Mouse (Mus musculus) MEL (cell line): ENCODE data around the gene Gm10053. TPM values are rescaled to one million over a fixed set of nuclear protein-coding genes. Genes with fewer than 3 reads are reported as not detected.
A peak's percentile ranks its signal among the peaks of the same experiment; 100 is the strongest.

Source experiments
- DNase-seq: peaks from one replicate; pipeline ENCODE4 v3.0.0; 2011; ENCODE audit warnings: low read depth, low spot score
- H3K27ac ChIP-seq: 2 replicates; pipeline ENCODE4 v1.5.1; 2012; ENCODE audit warnings: low read depth, mild to moderate bottlenecking, control low read depth, low read length, moderate library complexity; ENCODE audit not compliant: control insufficient read depth
- H3K27me3 ChIP-seq, 2 experiments: fragments of 150-350 bp in 1 of 2; sonication (generic) in 1 of 2; 2 replicates each; pipeline ENCODE4 v1.6.1; 2012; ENCODE audit warnings: low read length in 2 of 2, mild to moderate bottlenecking in 2 of 2, improper control_type of control experiment in 1 of 2, moderate library complexity in 1 of 2; ENCODE audit not compliant: insufficient read depth in 2 of 2, control insufficient read depth in 1 of 2
- H3K36me3 ChIP-seq, 2 experiments: 2 replicates each; pipeline ENCODE4 v1.6.1; 2012 to 2014; ENCODE audit warnings: low read length in 2 of 2, improper control_type of control experiment in 1 of 2, inconsistent platforms in 1 of 2, mild to moderate bottlenecking in 1 of 2; ENCODE audit not compliant: insufficient read depth in 2 of 2, control insufficient read depth in 1 of 2
- H3K4me1 ChIP-seq, 2 experiments: fragments of 150-350 bp in 1 of 2; sonication (generic) in 1 of 2; 2 replicates each; pipeline ENCODE4 v1.6.1; 2012; ENCODE audit warnings: low read length in 2 of 2, improper control_type of control experiment in 1 of 2, mild to moderate bottlenecking in 1 of 2; ENCODE audit not compliant: insufficient read depth in 2 of 2, control insufficient read depth in 1 of 2
- H3K4me3 ChIP-seq, 2 experiments: fragments of 150-350 bp in 1 of 2; sonication (generic) in 1 of 2; 2 replicates each; pipeline ENCODE4 v1.5.1; 2012; ENCODE audit warnings: low read depth in 2 of 2, low read length in 2 of 2, mild to moderate bottlenecking in 2 of 2, moderate library complexity in 2 of 2, control low read depth in 1 of 2, improper control_type of control experiment in 1 of 2; ENCODE audit not compliant: control insufficient read depth in 1 of 2, insufficient read depth in 1 of 2
- H3K79me2 ChIP-seq: 2 replicates; pipeline ENCODE4 v1.6.1; 2012; ENCODE audit warnings: mild to moderate bottlenecking, low read length, moderate library complexity; ENCODE audit not compliant: control insufficient read depth, poor library complexity, insufficient read depth
- H3K9ac ChIP-seq: 2 replicates; pipeline ENCODE4 v1.6.1; 2012; ENCODE audit warnings: low read depth, mild to moderate bottlenecking, control low read depth, low read length, moderate library complexity; ENCODE audit not compliant: control insufficient read depth, poor library complexity, severe bottlenecking
- H3K9me3 ChIP-seq: fragments of 150-350 bp; sonication (generic); replicated peaks from 2 replicates; pipeline ENCODE4 v1.6.1; 2012; ENCODE audit warnings: mild to moderate bottlenecking, low read length, improper control_type of control experiment, moderate library complexity; ENCODE audit not compliant: insufficient read depth
- CHD1 ChIP-seq: IDR thresholded peaks from 2 replicates; pipeline ENCODE4 v1.6.1; 2012; ENCODE audit warnings: low read depth, mild to moderate bottlenecking, inconsistent platforms, low read length, improper control_type of control experiment
- CHD2 ChIP-seq: IDR thresholded peaks from 2 replicates; pipeline ENCODE4 v1.6.1; 2011; ENCODE audit warnings: low read length, improper control_type of control experiment
- CTCF ChIP-seq, 3 experiments: IDR thresholded peaks in 2 of 3; conservative IDR thresholded peaks in 1 of 3; 2 replicates each; pipeline ENCODE4 v1.5.1; 2011 to 2012; ENCODE audit warnings: low read length in 3 of 3, low read depth in 2 of 3, mild to moderate bottlenecking in 2 of 3, improper control_type of control experiment in 1 of 3, inconsistent platforms in 1 of 3, mixed read lengths in 1 of 3, moderate library complexity in 1 of 3; ENCODE audit not compliant: control insufficient read depth in 1 of 3, insufficient read depth in 1 of 3, poor library complexity in 1 of 3, severe bottlenecking in 1 of 3
- E2F4 ChIP-seq: IDR thresholded peaks from 2 replicates; pipeline ENCODE4 v1.6.1; 2011; ENCODE audit warnings: low read depth, low read length, improper control_type of control experiment, borderline replicate concordance
- ETS1 ChIP-seq: IDR thresholded peaks from 2 replicates; pipeline ENCODE4 v1.6.1; 2012; ENCODE audit warnings: low read depth, mild to moderate bottlenecking, inconsistent platforms, low read length, improper control_type of control experiment, moderate library complexity
- GABPA ChIP-seq: IDR thresholded peaks from 2 replicates; pipeline ENCODE4 v1.6.1; 2012; ENCODE audit warnings: low read depth, mild to moderate bottlenecking, inconsistent platforms, low read length, improper control_type of control experiment, moderate library complexity
- HCFC1 ChIP-seq: IDR thresholded peaks from 2 replicates; pipeline ENCODE4 v1.6.1; 2012; ENCODE audit warnings: low read depth, mild to moderate bottlenecking, inconsistent platforms, low read length, improper control_type of control experiment, moderate library complexity
- JUND ChIP-seq: IDR thresholded peaks from 2 replicates; pipeline ENCODE4 v1.6.1; 2011; ENCODE audit warnings: low read depth, mild to moderate bottlenecking, improper control_type of control experiment, low read length
- KAT2A ChIP-seq: conservative IDR thresholded peaks from 2 replicates; pipeline ENCODE4 v1.6.1; 2012; ENCODE audit warnings: low read depth, low read length, improper control_type of control experiment, inconsistent platforms
- MAFK ChIP-seq: IDR thresholded peaks from 2 replicates; pipeline ENCODE4 v1.6.1; 2011; ENCODE audit warnings: low read depth, mild to moderate bottlenecking, low read length, improper control_type of control experiment, borderline replicate concordance
- MAX ChIP-seq: IDR thresholded peaks from 2 replicates; pipeline ENCODE4 v1.6.1; 2011; ENCODE audit warnings: low read length, improper control_type of control experiment
- MAZ ChIP-seq: IDR thresholded peaks from 2 replicates; pipeline ENCODE4 v1.6.1; 2012; ENCODE audit warnings: low read depth, mild to moderate bottlenecking, inconsistent platforms, low read length, improper control_type of control experiment
- MEF2A ChIP-seq: IDR thresholded peaks from 2 replicates; pipeline ENCODE4 v1.6.1; 2014; ENCODE audit warnings: low read depth, mild to moderate bottlenecking, inconsistent platforms, low read length, improper control_type of control experiment; ENCODE audit not compliant: poor library complexity, insufficient replicate concordance, severe bottlenecking; ENCODE audit errors: extremely low read depth
- MYC ChIP-seq: IDR thresholded peaks from 2 replicates; pipeline ENCODE4 v1.6.1; 2011; ENCODE audit warnings: low read depth, mild to moderate bottlenecking, low read length, improper control_type of control experiment, moderate library complexity
- POLR2A ChIP-seq, 2 experiments: IDR thresholded peaks; 2 replicates each; pipeline ENCODE4 v1.6.1; 2011 to 2012; ENCODE audit warnings: low read length in 2 of 2, mild to moderate bottlenecking in 2 of 2, control low read depth in 1 of 2, improper control_type of control experiment in 1 of 2, low read depth in 1 of 2, moderate library complexity in 1 of 2; ENCODE audit not compliant: control insufficient read depth in 1 of 2, insufficient read depth in 1 of 2, poor library complexity in 1 of 2
- POLR2AphosphoS2 ChIP-seq: IDR thresholded peaks from 2 replicates; pipeline ENCODE4 v1.6.1; 2011; ENCODE audit warnings: low read length, improper control_type of control experiment
- RAD21 ChIP-seq: IDR thresholded peaks from 2 replicates; pipeline ENCODE4 v1.6.1; 2011; ENCODE audit warnings: mild to moderate bottlenecking, low read depth, low read length, improper control_type of control experiment
- RCOR1 ChIP-seq: IDR thresholded peaks from 2 replicates; pipeline ENCODE4 v1.6.1; 2012; ENCODE audit warnings: low read depth, mild to moderate bottlenecking, inconsistent platforms, low read length, improper control_type of control experiment
- SIN3A ChIP-seq: IDR thresholded peaks from 2 replicates; pipeline ENCODE4 v1.6.1; 2012; ENCODE audit warnings: low read length, improper control_type of control experiment, inconsistent platforms
- TAL1 ChIP-seq: IDR thresholded peaks from 2 replicates; pipeline ENCODE4 v1.6.1; 2012; ENCODE audit warnings: mild to moderate bottlenecking, inconsistent platforms, low read length, moderate library complexity, mixed read lengths
- TBP ChIP-seq: IDR thresholded peaks from 2 replicates; pipeline ENCODE4 v1.8.0; 2011; ENCODE audit warnings: low read depth, low read length, improper control_type of control experiment
- TCF12 ChIP-seq: IDR thresholded peaks from 2 replicates; pipeline ENCODE4 v1.6.1; 2014; ENCODE audit warnings: low read depth, mild to moderate bottlenecking, inconsistent platforms, low read length, improper control_type of control experiment, moderate library complexity
- UBTF ChIP-seq: IDR thresholded peaks from 2 replicates; pipeline ENCODE4 v1.6.1; 2012; ENCODE audit warnings: low read depth, mild to moderate bottlenecking, inconsistent platforms, low read length, improper control_type of control experiment, moderate library complexity, borderline replicate concordance; ENCODE audit not compliant: insufficient read depth
- USF1 ChIP-seq: IDR thresholded peaks from 2 replicates; pipeline ENCODE4 v1.6.1; 2014; ENCODE audit warnings: low read depth, mild to moderate bottlenecking, inconsistent platforms, low read length, improper control_type of control experiment, moderate library complexity
- USF2 ChIP-seq, 2 experiments: IDR thresholded peaks; 2 replicates each; pipeline ENCODE4 v1.6.1; 2011 to 2012; ENCODE audit warnings: improper control_type of control experiment in 2 of 2, low read length in 2 of 2, borderline replicate concordance in 1 of 2, inconsistent platforms in 1 of 2, low read depth in 1 of 2, mild to moderate bottlenecking in 1 of 2; ENCODE audit not compliant: insufficient read depth in 1 of 2
- ZC3H11A ChIP-seq: IDR thresholded peaks from 2 replicates; pipeline ENCODE4 v1.6.1; 2012; ENCODE audit warnings: low read depth, mild to moderate bottlenecking, inconsistent platforms, low read length, improper control_type of control experiment
- ZKSCAN1 ChIP-seq: IDR thresholded peaks from 2 replicates; pipeline ENCODE4 v1.6.1; 2012; ENCODE audit warnings: low read depth, mild to moderate bottlenecking, inconsistent platforms, low read length, improper control_type of control experiment, moderate library complexity
- ZMIZ1 ChIP-seq: IDR thresholded peaks from 2 replicates; pipeline ENCODE4 v1.6.1; 2012; ENCODE audit warnings: low read depth, mild to moderate bottlenecking, inconsistent platforms, low read length, improper control_type of control experiment, moderate library complexity
- ZNF384 ChIP-seq: IDR thresholded peaks from 2 replicates; pipeline ENCODE4 v1.6.1; 2012; ENCODE audit warnings: low read depth, mild to moderate bottlenecking, inconsistent platforms, low read length, improper control_type of control experiment
- polyA plus RNA-seq, 2 experiments: library from polyadenylated mRNA; stranded (reverse) in 1 of 2; unstranded in 1 of 2; fragments of >175 nt in 1 of 2; fragments of >200 nt in 1 of 2; gene quantifications; 2 replicates each; pipeline versions ENCODE4 v1.2.1 to v1.2.4; 2012; ENCODE audit warnings: low replicate concordance in 2 of 2, low read depth in 1 of 2; ENCODE audit not compliant: insufficient read length in 2 of 2, insufficient read depth in 1 of 2, missing spikeins in 1 of 2
- total RNA-seq: library from RNA; depleted of rRNA; stranded (reverse); fragments of 300-350 nt; gene quantifications from 2 replicates; pipeline ENCODE4 v1.2.3, GENCODE M21; 2012

The Gm10053 gene
- total and polyA plus RNA-seq, 3 experiments = 173 to 277 TPM; not detected in 1

GRCm38 (mm10) chr19:24871037-24871635 is 4.3 kb upstream of the Gm10053 start (continued):
- peak; percentile 56 for TF ChIP-seq ZC3H11A
- TF ChIP-seq ETS1 = no peak
- TF ChIP-seq KAT2A = no peak
- TF ChIP-seq UBTF = no peak

- peaks cover 0 to 4% of the 10 kb centered on the region in 2 experiments; a peak in 2 of 4 replicates for H3K27me3 ChIP-seq
- TF ChIP-seq GABPA = no peak
- TF ChIP-seq E2F4 = no peak
- no peak for TF ChIP-seq HCFC1
- no peak for TF ChIP-seq KAT2A
- no peak for TF ChIP-seq MEF2A
- no peak for TF ChIP-seq POLR2A (IDR thresholded peaks at IDR 0.05; ENCODE audit: control insufficient read depth in 1 of 2, insufficient read depth in 1 of 2, low read depth in 1 of 2, low read length in 2 of 2, poor library complexity in 1 of 2)
- no peak for TF ChIP-seq ZNF384
- no peak for TF ChIP-seq ZKSCAN1
- no peak for TF ChIP-seq CTCF (IDR thresholded peaks at IDR 0.05 in 2 of 3, conservative IDR thresholded peaks at IDR 0.05 in 1 of 3; ENCODE audit: control insufficient read depth in 1 of 3, insufficient read depth in 1 of 3, low read depth in 2 of 3, low read length in 3 of 3, poor library complexity in 1 of 3, severe bottlenecking in 1 of 3)
- no peak for TF ChIP-seq RCOR1
- TF ChIP-seq MAX = no peak
- no peak for TF ChIP-seq CHD1
- TF ChIP-seq USF1 = no peak
- H3K27ac ChIP-seq = no peak overlapping the region
- no peak overlapping the region for H3K4me3 ChIP-seq
- H3K9ac ChIP-seq = no peak overlapping the region
- no peaks in the 10 kb centered on the region; a peak in 1 of 4 replicates for H3K4me1 ChIP-seq
- H3K36me3 ChIP-seq = no peaks in the 10 kb centered on the region
- H3K79me2 ChIP-seq = no peaks in the 10 kb centered on the region
- DNase-seq = no peak
- no peaks in the 10 kb centered on the region for H3K9me3 ChIP-seq
Measured at GRCm38 (mm10) chr19:24873873-24874272, 1.6 kb upstream of the Gm10053 start.

- H3K36me3 ChIP-seq = no peaks in the 10 kb centered on the region
- no peak for TF ChIP-seq TBP
- no peak for TF ChIP-seq SIN3A
- TF ChIP-seq POLR2AphosphoS2 = no peak
- TF ChIP-seq MYC = no peak
- no peak for TF ChIP-seq RCOR1
- TF ChIP-seq MAFK = no peak
- TF ChIP-seq MAX = no peak
- TF ChIP-seq TCF12 = no peak
- TF ChIP-seq CHD2 = no peak
- no peak for TF ChIP-seq MAZ
- no peak for TF ChIP-seq KAT2A
- no peak for TF ChIP-seq TAL1
- no peak for TF ChIP-seq USF2 (IDR thresholded peaks at IDR 0.05; ENCODE audit: borderline replicate concordance in 1 of 2, insufficient read depth in 1 of 2, low read depth in 1 of 2, low read length in 2 of 2)
- no peak for TF ChIP-seq JUND
- no peak for TF ChIP-seq RAD21
- TF ChIP-seq POLR2A (IDR thresholded peaks at IDR 0.05; ENCODE audit: control insufficient read depth in 1 of 2, insufficient read depth in 1 of 2, low read depth in 1 of 2, low read length in 2 of 2, poor library complexity in 1 of 2) = no peak
- TF ChIP-seq UBTF = no peak
- TF ChIP-seq ZC3H11A = no peak
- no peak for TF ChIP-seq ZMIZ1
Measured at GRCm38 (mm10) chr19:24881237-24881636, 5.8 kb downstream of the Gm10053 start.

More at GRCm38 (mm10) chr19:24881237-24881636, 5.8 kb downstream of the Gm10053 start:
- Histone ChIP-seq H3K9ac (no peak overlapping the region), H3K4me1 (no peaks in the 10 kb centered on the region; a peak in 1 of 4 replicates), H3K4me3 (no peak overlapping the region), H3K9me3 (no peaks in the 10 kb centered on the region), H3K27me3 (no peaks in the 10 kb centered on the region), H3K79me2 (no peaks in the 10 kb centered on the region), H3K27ac (no peak overlapping the region)
- DNase-seq = no peak
